ENCODE assay signal across 10 mouse cellular contexts in genomic region chr5:29468351-29469065, GRCm38 (mm10). TPM values are rescaled to one million over a fixed set of nuclear protein-coding genes. Genes with fewer than 3 reads are reported as not detected.
A peak's percentile ranks its signal among the peaks of the same experiment; 100 is the strongest.
DNase-seq lines count a peak whose midpoint lies in the region; ATAC-seq and TF ChIP-seq lines count a peak whose summit lies in the region.
"Had no signal": no experiment of that assay in that cellular context is flagged by ENCODE, and none has a peak within 500 bp of the region (broad histone marks: within the 10 kb centered on the region; RNA-seq: fewer than 3 reads in every experiment).

No protein-coding gene starts in this region.

- no peaks in the 10 kb centered on the region; the same call in 1 of the 2 replicates for H3K79me2 ChIP-seq in MEL (ENCODE audit: control insufficient read depth, insufficient read depth, low read length, poor library complexity)

- no peaks in the 10 kb centered on the region for H3K36me3 ChIP-seq in heart, embryonic 15.5 days
- peaks cover 0 to 2% of the 10 kb centered on the region in 2 experiments; a peak in 1 of 4 replicates for H3K36me3 ChIP-seq in MEL (ENCODE audit: control insufficient read depth in 1 of 2, insufficient read depth in 2 of 2, low read length in 2 of 2)
- no peaks in the 10 kb centered on the region for H3K36me3 ChIP-seq in hindbrain, embryonic 11.5 days (ENCODE audit: control insufficient read depth, insufficient read depth, low read length)
- H3K36me3 ChIP-seq in midbrain, embryonic 12.5 days = no peaks in the 10 kb centered on the region

- no peak for TF ChIP-seq CTCF in MEL (IDR thresholded peaks at IDR 0.05 in 2 of 3, conservative IDR thresholded peaks at IDR 0.05 in 1 of 3; ENCODE audit: control insufficient read depth in 1 of 3, insufficient read depth in 1 of 3, low read depth in 2 of 3, low read length in 3 of 3, poor library complexity in 1 of 3, severe bottlenecking in 1 of 3)

- H3K4me3 ChIP-seq in heart, embryonic 15.5 days = peak overlapping the region; percentile 61
- H3K4me3 ChIP-seq in MEL (ENCODE audit: control insufficient read depth in 1 of 2, insufficient read depth in 1 of 2, low read depth in 2 of 2, low read length in 2 of 2) = peak overlapping the region; percentile 67 to 92
- peak overlapping the region; percentile 27 for H3K4me3 ChIP-seq in hindbrain, embryonic 11.5 days (ENCODE audit: low read depth, low read length)
- H3K4me3 ChIP-seq in midbrain, embryonic 12.5 days = peak overlapping the region; percentile 38

- peak overlapping the region; percentile 36 for H3K9ac ChIP-seq in heart, embryonic 15.5 days
- H3K9ac ChIP-seq in MEL (ENCODE audit: control insufficient read depth, low read depth, low read length, poor library complexity, severe bottlenecking) = peak overlapping the region; percentile 76
- H3K9ac ChIP-seq in hindbrain, embryonic 11.5 days (ENCODE audit: low read depth, low read length) = no peak overlapping the region
- no peak overlapping the region for H3K9ac ChIP-seq in midbrain, embryonic 12.5 days (replicated peaks)

- no peak for ATAC-seq in heart, embryonic 15.5 days (replicated peaks; ENCODE audit: insufficient number of reproducible peaks, insufficient read depth, low FRiP score, low read depth)
- ATAC-seq in hindbrain, embryonic 11.5 days (ENCODE audit: low FRiP score) = no peak
- ATAC-seq in midbrain, embryonic 12.5 days (ENCODE audit: low FRiP score, low read depth) = no peak

- H3K4me2 ChIP-seq in heart, embryonic 15.5 days = peak overlapping the region; percentile 96
- peak overlapping the region; percentile 49 for H3K4me2 ChIP-seq in hindbrain, embryonic 11.5 days (replicated peaks; ENCODE audit: low read depth, low read length)
- H3K4me2 ChIP-seq in midbrain, embryonic 12.5 days (replicated peaks) = peak overlapping the region; percentile 58

- no peak for TF ChIP-seq RAD21 in MEL (IDR thresholded peaks at IDR 0.05; ENCODE audit: low read depth, low read length)

- WGBS in heart, embryonic 15.5 days = 3% methylated on average over 17 of the region's 17 CpGs
- WGBS in hindbrain, embryonic 11.5 days = 2% methylated on average over 17 of the region's 17 CpGs
- 2% methylated on average over 17 of the region's 17 CpGs for WGBS in midbrain, embryonic 12.5 days

- H3K4me1 ChIP-seq in heart, embryonic 15.5 days (replicated peaks) = peaks cover 14% of the 10 kb centered on the region
- peaks cover 4 to 8% of the 10 kb centered on the region in 2 experiments for H3K4me1 ChIP-seq in MEL (ENCODE audit: control insufficient read depth in 1 of 2, insufficient read depth in 2 of 2, low read length in 2 of 2)
- 0 out of 2 replicates have a peak, but pooled peaks cover 2% of the 10 kb centered on the region for H3K4me1 ChIP-seq in hindbrain, embryonic 11.5 days (replicated peaks; ENCODE audit: control insufficient read depth, insufficient read depth, low read length)
- peaks cover 10% of the 10 kb centered on the region for H3K4me1 ChIP-seq in midbrain, embryonic 12.5 days

- H3K9me3 ChIP-seq in heart, embryonic 15.5 days (replicated peaks) = no peaks in the 10 kb centered on the region
- no peaks in the 10 kb centered on the region for H3K9me3 ChIP-seq in MEL (replicated peaks; ENCODE audit: insufficient read depth, low read length)
- no peaks in the 10 kb centered on the region for H3K9me3 ChIP-seq in hindbrain, embryonic 11.5 days (ENCODE audit: control insufficient read depth, low read length)
- H3K9me3 ChIP-seq in midbrain, embryonic 12.5 days = no peaks in the 10 kb centered on the region

- no peak for TF ChIP-seq POLR2A in MEL (IDR thresholded peaks at IDR 0.05; ENCODE audit: control insufficient read depth in 1 of 2, insufficient read depth in 1 of 2, low read depth in 1 of 2, low read length in 2 of 2, poor library complexity in 1 of 2)

- H3K27ac ChIP-seq in heart, embryonic 15.5 days = no peak overlapping the region
- H3K27ac ChIP-seq in MEL (ENCODE audit: control insufficient read depth, low read depth, low read length) = no peak overlapping the region
- H3K27ac ChIP-seq in hindbrain, embryonic 11.5 days (ENCODE audit: low read depth, low read length) = no peak overlapping the region
- H3K27ac ChIP-seq in midbrain, embryonic 12.5 days (replicated peaks) = no peak overlapping the region

- peaks cover 82% of the 10 kb centered on the region for H3K27me3 ChIP-seq in heart, embryonic 15.5 days
- H3K27me3 ChIP-seq in MEL (ENCODE audit: control insufficient read depth in 1 of 2, insufficient read depth in 2 of 2, low read length in 2 of 2) = peaks cover 0 to 3% of the 10 kb centered on the region in 2 experiments; a peak in 2 of 4 replicates
- H3K27me3 ChIP-seq in hindbrain, embryonic 11.5 days (ENCODE audit: control insufficient read depth, insufficient read depth, low read length) = peaks cover 76% of the 10 kb centered on the region
- H3K27me3 ChIP-seq in midbrain, embryonic 12.5 days = peaks cover 83% of the 10 kb centered on the region

- DNase-seq in heart, adult 8-10 months (ENCODE audit: low spot score) = no peak
- DNase-seq in MEL (ENCODE audit: low read depth, low spot score) = peak; percentile 45
- peak; percentile 41 for DNase-seq in hindbrain, embryonic 11.5 days (ENCODE audit: low spot score)
- no peak for DNase-seq in ovary, postnatal 36 days (ENCODE audit: low spot score)
- DNase-seq in T-cell, adult 2 months (ENCODE audit: low spot score) = no peak
- no peak for DNase-seq in left cerebral cortex, adult 9 months (ENCODE audit: low spot score in 2 of 2)

- no peak for TF ChIP-seq EP300 in MEL (IDR thresholded peaks at IDR 0.05; ENCODE audit: low read depth in 1 of 2, low read length in 2 of 2)

TF ChIP-seq in MEL, 35 proteins besides CTCF, POLR2A, EP300 and RAD21:
- TF ChIP-seq ZNF384 (IDR thresholded peaks at IDR 0.05; ENCODE audit: low read depth, low read length) = peak; percentile 78
- TF ChIP-seq MAX (IDR thresholded peaks at IDR 0.05; ENCODE audit: low read length) = no peak

RNA-seq across cellular contexts. Expression of gene Mnx1, which starts 9.8 kb away (rescaled TPM):
- polyA plus RNA-seq in heart, embryonic 15.5 days (2015; fragmentation: Nextera tagmentation; extraction: Ambion mirVana) = not detected in 2 replicates
- not detected for total RNA-seq in heart, adult 8-10 months (2022)
- total RNA-seq in MEL (2012; rRNA removed) = not detected in 2 replicates
- not detected for polyA plus RNA-seq in MEL (2012; ENCODE audit: insufficient read depth in 1 of 2, insufficient read length in 2 of 2, low read depth in 1 of 2, low replicate concordance in 2 of 2, missing spikeins in 1 of 2)
- polyA plus RNA-seq in hindbrain, embryonic 11.5 days (2014; fragmentation: Nextera tagmentation; extraction: Ambion mirVana) = 0.32 and 0.74 TPM in 2 replicates
- not detected in 2 replicates for polyA plus RNA-seq in midbrain, embryonic 12.5 days (2016; fragmentation: Nextera tagmentation; extraction: Ambion mirVana)
- total RNA-seq: common myeloid progenitor, adult 5-6 weeks; liver, adult 2 months had no signal
- polyA plus RNA-seq: liver, adult 2 months had no signal

RNA-seq across cellular contexts. Expression of gene Nom1, which starts 34.0 kb away (rescaled TPM):
- 14.6 and 16.9 TPM in 2 replicates for polyA plus RNA-seq in heart, embryonic 15.5 days (2015; fragmentation: Nextera tagmentation; extraction: Ambion mirVana)
- 10 to 100 TPM; 13.4 to 20.9 (median 16.2) TPM for total RNA-seq in heart, adult 8-10 months (2022)
- 60.2 and 67.3 TPM in 2 replicates for total RNA-seq in MEL (2012; rRNA removed)
- 10 to 100 TPM in 1 of 2 experiments, not detected in 1; 41.4 TPM for polyA plus RNA-seq in MEL (2012; ENCODE audit: insufficient read depth in 1 of 2, insufficient read length in 2 of 2, low read depth in 1 of 2, low replicate concordance in 2 of 2, missing spikeins in 1 of 2)
- 18.4 and 22.4 TPM in 2 replicates for polyA plus RNA-seq in hindbrain, embryonic 11.5 days (2014; fragmentation: Nextera tagmentation; extraction: Ambion mirVana)
- 27.9 TPM in 2 replicates for polyA plus RNA-seq in midbrain, embryonic 12.5 days (2016; fragmentation: Nextera tagmentation; extraction: Ambion mirVana)

Comparison
In these comparisons a context has a peak if more than half of its experiments do, and no peak if none do; other contexts are left out.
1. H3K4me3 ChIP-seq: peak in every context shown above with its lines; median percentile 80 in MEL; 61 in heart, embryonic 15.5 days; 38 in midbrain, embryonic 12.5 days; 27 in hindbrain, embryonic 11.5 days.
2. H3K9ac ChIP-seq: peak in heart, embryonic 15.5 days (single experiment) and MEL (single experiment); none in hindbrain, embryonic 11.5 days (single experiment) and midbrain, embryonic 12.5 days (single experiment).
3. DNase-seq: peak in MEL (single experiment) and hindbrain, embryonic 11.5 days (single experiment); none in heart, adult 8-10 months (single experiment), ovary, postnatal 36 days (single experiment), T-cell, adult 2 months (single experiment) and left cerebral cortex, adult 9 months (0 of 2).
4. Peak in every context shown above with its lines, with median percentiles within 50 percentile points of each other: H3K4me2 ChIP-seq.